Mouse (Mus musculus) liver, embryonic 14.5 days (tissue): ENCODE measurements around the gene Togaram1. TPM values are rescaled to one million over a fixed set of nuclear protein-coding genes. Genes with fewer than 3 reads are reported as not detected.

Source experiments
- ATAC-seq: fragments of 200-750 bp; cut with Nextera tagmentation; 2 replicates; pipeline ENCODE4 v1.8.0; 2017; ENCODE audit warnings: moderate number of reproducible peaks, mild to moderate bottlenecking, moderate library complexity; ENCODE audit not compliant: insufficient read depth
- DNase-seq, 3 experiments: peaks; one replicate each; pipeline ENCODE4 v3.0.0-alpha.2; 2012 to 2013; ENCODE audit warnings: low read depth in 3 of 3, low spot score in 3 of 3
- H3K27ac ChIP-seq: fragments of 300-500 bp; sonication (generic); 2 replicates; pipeline ENCODE4 v1.5.1; 2014; ENCODE audit warnings: moderate library complexity, mild to moderate bottlenecking, control low read depth, inconsistent platforms
- H3K27me3 ChIP-seq: fragments of 300-500 bp; sonication (generic); 2 replicates; pipeline ENCODE4 v1.6.1; 2014; ENCODE audit warnings: mild to moderate bottlenecking, low read length, moderate library complexity; ENCODE audit not compliant: control insufficient read depth, insufficient read depth
- H3K36me3 ChIP-seq: fragments of 300-500 bp; sonication (generic); replicated peaks from 2 replicates; pipeline ENCODE4 v1.6.1; 2014; ENCODE audit warnings: low read depth; ENCODE audit not compliant: control insufficient read depth, insufficient read depth
- H3K4me1 ChIP-seq, 2 experiments: fragments of 200-500 bp in 1 of 2; fragments of 300-500 bp in 1 of 2; sonication (generic) in 1 of 2; replicated peaks; 2 replicates each; pipeline ENCODE4 v1.6.1; 2012 to 2014; ENCODE audit warnings: antibody characterized with exemption in 1 of 2, inconsistent platforms in 1 of 2, low read length in 1 of 2; ENCODE audit not compliant: control insufficient read depth in 2 of 2, insufficient read depth in 2 of 2
- H3K4me2 ChIP-seq: fragments of 300-500 bp; sonication (generic); 2 replicates; pipeline ENCODE4 v1.6.1; 2014; ENCODE audit warnings: low read depth, mild to moderate bottlenecking, control low read depth, moderate library complexity
- H3K4me3 ChIP-seq, 2 experiments: fragments of 200-500 bp in 1 of 2; fragments of 300-500 bp in 1 of 2; sonication (generic) in 1 of 2; 2 replicates each; pipeline ENCODE4 v1.5.1; 2012 to 2014; ENCODE audit warnings: low read depth in 2 of 2, low read length in 2 of 2, mild to moderate bottlenecking in 2 of 2, control low read depth in 1 of 2, inconsistent platforms in 1 of 2, moderate library complexity in 1 of 2; ENCODE audit not compliant: insufficient read depth in 1 of 2
- H3K9ac ChIP-seq: fragments of 300-500 bp; sonication (generic); replicated peaks from 2 replicates; pipeline ENCODE4 v1.6.1; 2014; ENCODE audit warnings: mild to moderate bottlenecking, control low read depth, moderate library complexity
- H3K9me3 ChIP-seq: fragments of 300-500 bp; sonication (generic); 2 replicates; pipeline ENCODE4 v1.6.1; 2016; ENCODE audit warnings: low read length, mixed read lengths; ENCODE audit not compliant: control insufficient read depth
- CTCF ChIP-seq: IDR thresholded peaks from 2 replicates; pipeline ENCODE4 v1.5.1; 2016; ENCODE audit warnings: antibody characterized with exemption, low read depth, control low read depth
- EP300 ChIP-seq: IDR thresholded peaks from 2 replicates; pipeline ENCODE4 v1.6.1; 2016; ENCODE audit warnings: antibody characterized with exemption, low read depth
- WGBS: fragments of 180-500 bp; shearing (Covaris S2); extraction: QIAGEN DNeasy Blood & Tissue Kit; methylation state at CpG from one replicate; pipeline ENCODE4 v1.1.7; 2014; ENCODE audit not compliant: insufficient replicate concordance; 5-methylcytosine and 5-hydroxymethylcytosine counted together
- polyA plus RNA-seq, 2 experiments: library from polyadenylated mRNA; depleted of rRNA in 1 of 2; stranded (reverse) in 1 of 2; unstranded in 1 of 2; fragments of >200 nt; fragmentation: Nextera tagmentation in 1 of 2; extraction: Ambion mirVana in 1 of 2; gene quantifications; 2 replicates each; pipeline versions ENCODE4 v1.2.1 to v1.2.3; 2012 to 2014

The Togaram1 gene
- polyA plus RNA-seq, 2 experiments, result 3.9 to 6.4 TPM

DNA sequence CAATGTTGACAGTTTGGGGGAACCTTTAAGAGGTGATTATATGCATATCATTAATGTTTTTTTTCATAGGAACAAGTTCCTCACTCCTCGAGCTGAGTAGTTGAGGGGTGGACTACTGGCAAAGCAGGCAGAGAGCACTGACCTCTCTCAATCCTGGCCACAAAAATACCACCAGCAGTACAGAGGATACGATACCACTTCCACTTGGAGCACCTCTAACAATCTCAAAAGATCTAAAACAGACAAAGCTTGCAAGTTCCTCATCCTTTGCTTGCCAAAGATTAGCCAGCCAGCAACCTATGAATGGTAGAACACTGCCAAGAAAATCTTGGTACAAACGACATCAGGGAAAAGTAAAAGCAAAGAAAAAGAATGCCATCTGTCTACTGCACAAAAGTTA is 100.6 kb downstream of the Togaram1 start:
- no peak for DNase-seq
- H3K9ac ChIP-seq, result no peak overlapping the region
- H3K27ac ChIP-seq, result no peak overlapping the region
- H3K4me3 ChIP-seq, result no peak overlapping the region
- no peaks in the 10 kb centered on the region for H3K27me3 ChIP-seq
- peaks cover 29% of the 10 kb centered on the region for H3K36me3 ChIP-seq
- 36% methylated on average over 3 of the region's 3 CpGs for WGBS
- no peak for ATAC-seq
- H3K4me1 ChIP-seq, result no peaks in the 10 kb centered on the region
- TF ChIP-seq CTCF (no peak), EP300 (no peak)
- H3K4me2 ChIP-seq, result no peak overlapping the region
- H3K9me3 ChIP-seq, result no peaks in the 10 kb centered on the region

DNA sequence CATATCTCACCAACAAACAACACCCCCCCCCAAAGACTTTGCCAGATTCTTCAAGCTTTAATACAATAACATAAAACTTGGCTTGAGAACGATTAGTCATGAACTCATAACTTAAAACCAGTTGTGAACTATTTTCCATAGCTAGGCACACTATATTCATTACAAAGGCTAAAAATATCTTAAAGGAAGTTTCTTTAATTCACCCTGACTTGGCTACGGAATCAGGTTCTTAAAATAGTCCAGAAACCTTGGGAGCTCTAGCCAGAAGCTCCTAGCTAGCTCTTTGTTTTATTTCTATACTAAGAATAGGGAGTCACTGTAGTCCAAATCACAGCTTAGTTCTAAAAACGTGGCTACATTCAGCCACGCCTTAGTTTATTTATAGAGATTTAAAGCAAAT is 102.8 kb downstream of the Togaram1 start:
- TF ChIP-seq CTCF (no peak), EP300 (no peak)
- Histone ChIP-seq H3K4me3 (no peak overlapping the region), H3K4me1 (no peaks in the 10 kb centered on the region), H3K36me3 (peaks cover 18% of the 10 kb centered on the region), H3K27ac (no peak overlapping the region), H3K9me3 (no peaks in the 10 kb centered on the region), H3K9ac (no peak overlapping the region), H3K27me3 (no peaks in the 10 kb centered on the region), H3K4me2 (no peak overlapping the region)
- DNase-seq (no peak), ATAC-seq (no peak)
- WGBS, result 57% methylated on average over 4 of the region's 4 CpGs

Other genes starting within 250 kb of the Togaram1 start
- 0.26 and 0.42 TPM in 2 replicates for gene Gm527, start 47.9 kb upstream of the Togaram1 start, polyA plus RNA-seq (2012; rRNA removed)
- 0.17 and 0.44 TPM in 2 replicates for gene Gm527, start 47.9 kb upstream of the Togaram1 start, polyA plus RNA-seq (2014; fragmentation: Nextera tagmentation; extraction: Ambion mirVana)
- 1.4 and 1.6 TPM in 2 replicates for gene Klhl28, start 270 bp upstream of the Togaram1 start, polyA plus RNA-seq (2012; rRNA removed)
- gene Klhl28, start 270 bp upstream of the Togaram1 start, polyA plus RNA-seq (2014; fragmentation: Nextera tagmentation; extraction: Ambion mirVana), result 3.0 and 3.1 TPM in 2 replicates
- gene Prpf39, start 70.5 kb downstream of the Togaram1 start, polyA plus RNA-seq (2012; rRNA removed), result 5.8 and 9.1 TPM in 2 replicates
- 14.3 and 14.5 TPM in 2 replicates for gene Prpf39, start 70.5 kb downstream of the Togaram1 start, polyA plus RNA-seq (2014; fragmentation: Nextera tagmentation; extraction: Ambion mirVana)
- 34.3 and 66.5 TPM in 2 replicates for gene Fkbp3, start 108.2 kb downstream of the Togaram1 start, polyA plus RNA-seq (2012; rRNA removed)
- gene Fkbp3, start 108.2 kb downstream of the Togaram1 start, polyA plus RNA-seq (2014; fragmentation: Nextera tagmentation; extraction: Ambion mirVana), result 147 and 152 TPM in 2 replicates
- gene Fancm, start 109.8 kb downstream of the Togaram1 start, polyA plus RNA-seq (2012; rRNA removed), result 2.3 and 4.6 TPM in 2 replicates
- 5.8 and 6.5 TPM in 2 replicates for gene Fancm, start 109.8 kb downstream of the Togaram1 start, polyA plus RNA-seq (2014; fragmentation: Nextera tagmentation; extraction: Ambion mirVana)
- gene Mis18bp1, start 206.8 kb downstream of the Togaram1 start, polyA plus RNA-seq (2012; rRNA removed), result 8.2 and 14.7 TPM in 2 replicates
- gene Mis18bp1, start 206.8 kb downstream of the Togaram1 start, polyA plus RNA-seq (2014; fragmentation: Nextera tagmentation; extraction: Ambion mirVana), result 36.4 and 36.7 TPM in 2 replicates